Mouse (Mus musculus) naive thymus-derived CD4-positive, alpha-beta T cell, adult 2 months (primary cell): ENCODE measurements around the gene Igfbp3.
"Not testable (repeated sequence)": the region's sequence is repeated elsewhere in the genome, so short reads cannot be mapped to it uniquely, and the experiment has no call there.

Experiments used
- DNase-seq: peaks from one replicate; pipeline ENCODE4 v3.0.0-alpha.2; 2011; ENCODE audit warnings: low read depth

Gene Igfbp3

GRCm38 (mm10) chr11:7213501-7214341 is at the start of gene Igfbp3:
Gene Igfbp3 (minus strand): TSS chr11:7213923.
- no peak for DNase-seq

- no peak for DNase-seq
Observed at GRCm38 (mm10) chr11:7250870-7251269, 37.1 kb upstream of the Igfbp3 start.

DNA sequence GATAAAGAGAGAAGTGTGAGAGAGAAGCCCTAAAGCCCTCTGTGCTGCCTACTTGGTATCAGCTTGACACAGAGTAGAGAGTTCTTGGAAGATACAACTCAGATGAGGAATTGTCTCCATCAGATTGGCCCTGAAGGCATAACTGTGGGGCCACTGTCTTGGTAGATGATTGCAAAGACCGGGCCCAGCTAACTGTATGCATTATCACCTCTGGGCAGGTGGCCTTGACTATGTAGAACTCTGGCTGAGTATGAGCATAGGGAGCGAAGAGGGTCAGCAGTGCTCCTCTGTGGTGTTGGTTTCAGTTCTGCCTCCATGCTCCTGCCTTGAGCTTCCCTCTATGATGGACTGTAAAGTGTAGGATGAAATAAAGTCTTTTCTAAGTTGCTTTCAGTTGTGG is 36.7 kb upstream of the Igfbp3 start:
- DNase-seq: no peak

DNA sequence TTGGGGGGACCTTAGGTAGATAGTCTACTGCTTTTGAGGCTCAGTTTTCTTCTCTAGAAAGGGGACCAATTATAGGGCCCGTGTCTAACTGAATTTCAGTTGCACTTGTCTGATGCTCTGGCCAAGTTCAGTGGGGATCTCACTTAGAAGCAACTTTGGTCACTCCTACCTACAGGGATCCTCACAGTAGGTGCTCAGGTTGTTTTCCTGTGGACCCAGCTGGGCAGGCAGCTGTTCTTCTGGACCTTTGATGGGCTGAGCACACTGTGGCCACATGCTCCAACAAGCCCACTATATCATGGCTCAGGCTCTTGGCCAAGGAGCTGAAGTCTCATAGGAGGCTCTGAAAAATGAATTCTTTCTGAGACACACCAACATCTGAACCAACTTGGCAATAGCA is 31.1 kb upstream of the Igfbp3 start:
- no peak for DNase-seq

GRCm38 (mm10) chr11:7239041-7239740 is 25.5 kb upstream of the Igfbp3 start:
- no peak for DNase-seq

DNA sequence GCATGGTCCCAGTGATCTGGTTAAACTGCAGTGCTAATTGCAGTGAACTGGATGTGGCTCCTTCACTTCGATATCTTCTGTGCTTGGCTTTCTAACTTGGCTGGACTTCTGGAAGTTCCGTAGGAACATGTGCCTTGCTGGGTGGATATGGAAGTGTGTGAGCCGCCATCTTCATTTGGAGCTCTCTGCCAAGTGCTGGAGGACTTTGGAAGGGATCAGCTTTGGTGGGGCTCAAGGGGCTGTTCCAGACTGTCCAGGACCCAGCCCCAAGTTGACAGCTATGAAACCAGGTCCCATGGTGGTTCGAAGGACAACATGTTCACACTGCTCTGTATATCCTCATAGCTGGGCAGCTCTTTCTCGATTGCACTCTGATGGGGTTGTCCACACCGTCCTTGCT is 24.8 kb upstream of the Igfbp3 start:
- DNase-seq: no peak

GRCm38 (mm10) chr11:7237712-7238111 is 24.0 kb upstream of the Igfbp3 start:
- DNase-seq: no peak

DNA sequence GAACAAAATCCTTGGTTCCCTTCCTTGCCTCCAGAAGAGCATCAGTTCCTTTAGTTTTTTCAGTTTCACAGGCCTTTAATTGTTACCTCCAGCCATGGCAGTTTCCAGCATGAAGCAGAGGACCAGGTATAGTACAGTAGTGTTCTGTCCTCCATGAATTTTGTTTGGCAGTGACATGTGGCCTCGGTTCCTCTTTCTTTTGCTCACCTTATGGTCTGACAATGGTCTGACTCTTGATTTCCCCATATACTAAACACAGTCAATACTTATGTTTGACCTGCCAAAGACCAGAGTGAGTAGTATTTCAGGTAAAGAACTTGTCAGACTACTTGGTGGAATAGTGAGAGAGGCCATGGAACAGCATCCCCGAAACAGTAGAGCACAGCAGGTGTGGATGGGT is 23.0 kb upstream of the Igfbp3 start:
- DNase-seq: no peak

DNA sequence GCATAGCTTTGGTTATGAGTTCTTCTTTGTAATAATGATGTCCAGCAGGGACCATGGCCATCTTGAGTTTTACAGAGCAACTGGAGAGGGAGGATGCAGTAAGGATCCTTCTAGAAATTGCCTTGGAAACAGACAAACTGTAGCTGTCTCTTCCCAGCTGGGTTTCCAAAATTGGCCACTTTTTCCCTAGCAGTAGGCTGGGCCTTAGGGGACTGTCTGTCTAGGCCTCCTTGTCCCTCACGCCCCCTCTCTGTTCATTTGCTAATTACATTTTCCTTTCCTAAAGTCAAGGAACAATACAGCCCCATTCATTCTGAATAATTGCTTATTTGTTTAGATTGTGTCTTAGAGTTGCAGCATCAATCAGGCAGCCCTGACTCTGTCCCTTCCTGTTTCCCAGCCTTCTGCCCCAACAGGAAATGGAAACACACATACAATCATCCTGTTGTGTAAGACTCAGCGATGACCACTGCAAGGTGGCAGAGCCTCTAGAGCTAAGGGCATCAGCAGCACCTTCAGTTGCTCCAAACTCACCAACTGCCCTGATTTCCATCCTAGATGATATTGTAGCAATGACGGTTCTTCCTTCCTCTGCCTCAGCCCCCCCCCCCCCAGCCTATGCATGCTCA is 21.4 kb upstream of the Igfbp3 start:
- DNase-seq: no peak

DNA sequence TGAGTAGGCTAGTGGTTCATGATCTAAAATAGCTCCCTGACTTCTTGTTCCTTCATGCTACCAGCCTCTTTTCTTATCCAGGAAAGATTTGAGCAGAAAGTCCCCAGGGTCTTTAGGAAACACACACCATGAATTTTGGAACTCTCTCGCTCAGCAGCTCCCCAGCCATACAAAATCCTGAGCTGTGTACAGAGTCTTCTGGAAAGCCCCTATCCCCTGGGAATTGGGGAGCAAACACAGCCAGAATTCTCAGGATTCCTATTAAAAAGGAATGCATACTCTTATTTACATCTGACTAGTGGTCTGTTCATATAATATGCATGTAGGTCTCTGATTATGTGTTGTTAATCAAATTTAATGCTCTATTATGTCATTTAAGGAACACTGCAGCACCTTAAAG is 20.7 kb upstream of the Igfbp3 start:
- DNase-seq: no peak

- DNase-seq: no peak
Observed at GRCm38 (mm10) chr11:7233333-7233732, 19.6 kb upstream of the Igfbp3 start.

- no peak for DNase-seq
Observed at GRCm38 (mm10) chr11:7231958-7232357, 18.2 kb upstream of the Igfbp3 start.

GRCm38 (mm10) chr11:7230000-7230399 is 16.3 kb upstream of the Igfbp3 start:
- no peak for DNase-seq

DNA sequence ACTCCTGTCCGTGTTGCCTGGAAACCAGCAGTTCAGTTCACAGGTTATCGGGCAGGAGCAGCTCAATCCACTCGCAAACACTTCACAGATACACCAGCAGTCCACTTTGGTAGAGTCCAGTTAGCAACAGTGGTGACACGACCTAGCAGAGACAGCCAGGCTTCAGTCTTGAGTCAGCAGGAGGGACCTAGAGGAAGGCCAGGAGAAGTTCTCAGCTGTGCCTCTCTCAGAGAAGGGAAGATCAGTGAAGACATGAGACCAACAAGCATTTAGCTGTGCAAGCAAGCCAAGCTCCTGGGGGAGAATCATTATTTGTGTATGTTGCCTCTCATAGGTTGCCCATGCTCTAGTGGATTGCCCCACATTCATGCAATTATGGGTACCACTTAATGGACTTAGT is 14.4 kb upstream of the Igfbp3 start:
- no peak for DNase-seq

- DNase-seq: no peak
Observed at GRCm38 (mm10) chr11:7226810-7227550, 13.3 kb upstream of the Igfbp3 start.

- no peak for DNase-seq
Observed at GRCm38 (mm10) chr11:7226200-7226599, 12.5 kb upstream of the Igfbp3 start.

DNA sequence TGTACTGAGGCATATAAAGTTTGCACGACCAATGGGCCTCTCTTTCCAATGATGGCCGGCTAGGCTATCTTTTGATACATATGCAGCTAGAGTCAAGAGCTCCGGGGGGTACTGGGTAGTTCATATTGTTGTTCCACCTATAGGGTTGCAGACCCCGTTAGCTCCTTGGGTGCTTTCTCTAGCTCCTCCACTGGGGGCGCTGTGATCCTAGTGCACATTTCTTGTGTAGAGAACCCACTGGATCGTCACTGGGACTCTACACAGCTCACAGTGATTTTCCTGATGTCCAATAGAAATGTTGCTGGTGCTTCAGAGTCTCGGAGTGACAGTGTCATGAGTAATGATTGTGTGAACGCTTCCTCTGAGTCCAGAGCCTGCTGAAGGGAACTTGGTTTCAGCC is 8.1 kb upstream of the Igfbp3 start:
- DNase-seq: not testable (repeated sequence)

DNA sequence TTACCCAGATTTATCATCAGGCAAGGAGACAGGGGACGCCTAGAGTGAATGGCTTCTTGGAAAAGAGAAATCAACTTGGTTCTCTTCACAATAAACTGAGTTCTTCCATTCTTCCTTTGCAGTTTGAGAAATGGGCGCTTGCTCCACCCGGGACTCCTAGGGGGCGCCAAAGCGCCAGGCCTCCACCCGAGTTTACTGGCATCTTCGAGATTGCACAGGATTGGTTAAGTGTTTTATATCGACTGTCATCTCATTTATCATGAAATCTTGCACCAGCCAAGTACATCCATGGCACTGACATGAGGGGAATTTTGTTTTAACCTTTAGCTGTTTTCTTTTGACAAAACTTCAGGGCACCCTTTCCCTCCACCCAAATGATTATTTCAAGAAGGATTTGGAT is 2.0 kb upstream of the Igfbp3 start:
- DNase-seq: no peak

GRCm38 (mm10) chr11:7214761-7215160 is 1.0 kb upstream of the Igfbp3 start:
- DNase-seq: no peak

- DNase-seq: no peak
Observed at GRCm38 (mm10) chr11:7214342-7214660, 578 bp upstream of the Igfbp3 start.

DNA sequence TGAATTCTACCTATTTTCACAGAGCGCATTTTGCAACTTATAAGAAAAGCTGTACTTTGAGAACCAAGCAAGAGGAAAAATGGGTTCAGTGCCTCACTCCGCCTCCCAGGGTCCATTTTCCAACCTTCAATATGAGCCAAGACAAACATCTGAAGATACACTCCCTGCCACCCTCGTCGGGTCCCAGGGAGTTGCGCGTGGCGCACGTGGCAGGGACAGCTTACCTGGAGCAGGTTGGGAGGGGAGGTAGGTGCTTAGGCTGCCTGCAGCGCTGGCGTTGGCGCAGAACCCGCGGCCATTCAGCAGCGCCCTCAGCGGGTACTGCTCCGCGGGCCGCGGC is 592 bp downstream of the Igfbp3 start:
- DNase-seq: no peak

- no peak for DNase-seq
Observed at GRCm38 (mm10) chr11:7212126-7212798, 1.5 kb downstream of the Igfbp3 start.
